Mouse (Mus musculus): ENCODE data around the gene Ripk4. TPM values are rescaled to one million over a fixed set of nuclear protein-coding genes. Genes with fewer than 3 reads are reported as not detected.

The Ripk4 gene
- total RNA-seq, 4 experiments from 2014 or later = 0.51 to 1.1 (median 1.0) TPM

DNA sequence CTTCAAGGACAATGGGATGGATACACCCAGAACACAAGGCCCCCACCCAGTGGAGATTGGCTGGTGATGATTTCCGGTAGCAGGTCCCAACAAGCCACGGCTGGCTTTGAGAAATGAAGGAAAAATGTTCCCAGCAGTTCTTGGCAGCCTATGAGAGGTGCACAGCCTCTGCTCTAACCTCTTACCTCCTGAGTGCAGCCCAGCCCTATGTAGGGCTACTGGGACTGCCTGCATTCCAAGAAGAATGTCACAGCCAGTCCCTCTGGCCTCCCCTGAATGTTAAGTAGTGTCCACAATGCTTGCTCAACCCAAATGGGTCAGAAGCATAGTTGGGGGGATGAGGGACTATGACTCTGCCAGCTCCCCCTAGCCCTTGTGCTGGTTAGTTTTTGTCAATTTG, 27.0 kb downstream of the Ripk4 start:
- DNase-seq (ENCODE audit: low spot score in 2 of 2) = peak in 1 of 2 experiments; percentile 12

DNA sequence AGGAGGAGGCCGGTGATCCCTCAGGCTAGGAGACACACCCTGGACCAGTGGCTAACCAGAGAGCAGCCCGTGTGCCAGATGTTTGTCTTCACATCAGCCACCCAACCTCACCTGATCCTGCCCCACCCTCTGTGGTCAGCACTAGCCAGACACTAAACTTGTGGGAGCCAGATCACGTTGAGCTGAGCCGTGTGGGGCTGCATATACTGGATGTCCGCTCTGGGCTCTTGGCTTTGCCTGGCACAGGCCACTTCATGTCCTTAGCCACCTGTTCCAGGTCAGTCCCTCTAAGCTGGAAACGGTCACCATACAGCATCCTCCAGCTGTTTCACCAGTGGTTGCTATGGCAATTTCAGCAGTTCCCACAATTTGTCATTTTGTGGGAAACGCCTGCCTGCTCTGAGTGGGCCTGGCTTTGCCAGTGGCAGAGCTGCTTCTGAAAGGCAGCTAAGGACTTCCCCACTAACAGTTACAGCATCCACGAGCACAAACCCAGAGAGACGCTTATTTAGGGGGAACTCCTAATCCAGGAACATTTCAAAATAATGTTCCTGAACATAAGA, 28.7 kb downstream of the Ripk4 start:
- DNase-seq (ENCODE audit: low spot score in 2 of 2) = no peak

GRCm38 (mm10) chr16:97733599-97733998, 30.0 kb downstream of the Ripk4 start:
- no peak for DNase-seq (ENCODE audit: low spot score in 2 of 2)

DNA sequence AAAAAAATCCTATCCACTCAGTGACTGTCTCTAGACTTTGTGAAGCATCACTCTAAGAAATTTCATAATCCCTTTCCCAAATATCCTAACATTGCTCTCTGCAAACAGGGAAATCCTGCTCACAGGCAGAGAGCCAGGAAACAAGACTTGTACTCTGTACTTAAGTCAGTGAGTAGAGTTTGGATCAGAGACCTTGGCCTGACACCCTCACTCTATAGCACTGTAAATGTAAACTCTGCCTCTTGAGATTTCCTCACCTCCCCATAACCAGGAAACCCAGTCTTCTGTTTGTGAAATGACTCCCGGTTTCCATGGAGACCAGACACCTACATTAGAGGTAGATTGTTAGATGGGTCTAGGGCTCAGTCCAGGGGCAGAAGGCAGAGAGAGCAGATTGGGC, 33.3 kb downstream of the Ripk4 start:
- DNase-seq (ENCODE audit: low spot score in 2 of 2) = no peak

- DNase-seq (ENCODE audit: low spot score in 2 of 2) = no peak
These were observed 37.2 kb downstream of the Ripk4 start for GRCm38 (mm10) chr16:97726436-97726835.

- DNase-seq (ENCODE audit: low spot score in 2 of 2) = no peak
These were observed 43.5 kb downstream of the Ripk4 start for GRCm38 (mm10) chr16:97720093-97720492.

- DNase-seq (ENCODE audit: low spot score in 2 of 2) = no peak
These were observed 44.1 kb downstream of the Ripk4 start for GRCm38 (mm10) chr16:97719392-97719983.

- no peak for DNase-seq (ENCODE audit: low spot score in 2 of 2)
These were observed 47.0 kb downstream of the Ripk4 start for GRCm38 (mm10) chr16:97716567-97716966.

GRCm38 (mm10) chr16:97712129-97712528, 51.5 kb downstream of the Ripk4 start:
- no peak for DNase-seq (ENCODE audit: low spot score in 2 of 2)

DNA sequence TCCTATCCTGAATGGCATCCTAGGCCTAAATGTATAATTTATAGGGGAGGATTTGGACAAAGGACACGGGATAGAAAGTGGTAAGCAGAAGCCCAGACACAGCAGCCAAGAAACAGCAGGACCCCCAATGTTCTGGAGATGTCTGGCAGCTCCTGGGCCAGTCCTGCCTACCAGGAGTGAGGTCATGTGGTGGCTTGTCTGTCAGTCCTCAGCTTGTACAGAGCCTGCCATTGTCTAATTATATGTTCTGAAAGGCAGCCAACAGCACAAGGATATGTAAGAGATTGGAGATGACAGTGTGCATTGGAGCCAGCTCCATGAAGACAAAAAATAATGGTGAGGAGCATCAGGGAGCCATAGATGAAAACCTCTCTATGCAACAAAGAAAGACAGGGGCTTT, 61.7 kb downstream of the Ripk4 start:
- DNase-seq (ENCODE audit: low spot score in 2 of 2) = no peak

- no peak for DNase-seq (ENCODE audit: low spot score in 2 of 2)
These were observed 65.8 kb downstream of the Ripk4 start for GRCm38 (mm10) chr16:97697769-97698168.

GRCm38 (mm10) chr16:97695709-97696108, 67.9 kb downstream of the Ripk4 start:
- DNase-seq (ENCODE audit: low spot score in 2 of 2) = no peak

Other genes with a start within 250 kb of the Ripk4 start
- gene Fam3b, start 249.0 kb downstream of the Ripk4 start, total RNA-seq (2022) = not detected
- gene Tmprss2, start 152.6 kb downstream of the Ripk4 start, total RNA-seq (2022) = under 1 TPM in 1 of 4 experiments, not detected in 3; 0.32 TPM
- gene Prdm15, start 88.1 kb upstream of the Ripk4 start, total RNA-seq (2022) = 10 to 100 TPM; 15.1 to 23.2 (median 17.4) TPM
- gene C2cd2, start 198.8 kb upstream of the Ripk4 start, total RNA-seq (2022) = 10 to 100 TPM; 15.5 to 17.0 (median 16.8) TPM
- 10 to 100 TPM; 20.8 to 32.5 (median 27.0) TPM for gene Zbtb21, start 198.8 kb upstream of the Ripk4 start, total RNA-seq (2022)
- gene B230307C23Rik, start 233.5 kb upstream of the Ripk4 start, total RNA-seq (2022) = 10 to 100 TPM; 23.7 to 31.7 (median 25.3) TPM

All from left cerebral cortex, adult 8-10 months (tissue).